Mouse (Mus musculus): ENCODE data around the gene Dab1. TPM values are rescaled to one million over a fixed set of nuclear protein-coding genes. Genes with fewer than 3 reads are reported as not detected.

The Dab1 gene
- polyA plus RNA-seq, 1 experiment from 2014 or later: 3.0 TPM

DNA sequence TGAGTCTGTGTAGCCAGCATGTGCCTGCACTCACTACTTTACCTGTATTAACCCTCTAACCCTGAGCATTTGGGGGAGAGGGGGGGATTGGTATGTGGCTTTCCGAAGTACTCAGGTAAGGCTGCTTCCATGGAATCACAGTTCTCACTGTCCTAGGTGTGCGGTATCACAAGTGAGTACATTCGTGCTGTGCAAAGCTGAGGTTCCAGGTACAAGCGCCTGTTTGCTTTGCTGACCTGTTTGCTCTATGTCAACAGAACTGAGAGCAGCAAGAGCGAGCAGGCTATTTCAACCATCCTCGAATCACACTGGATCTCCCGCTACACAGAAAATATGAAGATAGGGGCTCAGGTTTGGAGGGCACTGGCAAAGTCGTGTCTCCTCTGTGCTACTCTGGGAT, 1146.9 kb downstream of the Dab1 start, which contains the start of gene C8b:
Gene C8b (plus strand): TSS at position 253 of the 400 bp plus-strand sequence.
- 68% methylated on average over 8 of the region's 8 CpGs for WGBS
- no peaks in the 10 kb centered on the region for H3K36me3 ChIP-seq (ENCODE audit: control insufficient read depth, insufficient read depth, low read length)
- no peak within 1 kb of the TSS for H3K4me2 ChIP-seq (ENCODE audit: low read depth, low read length)
- no peak within 1 kb of the TSS for H3K9ac ChIP-seq (ENCODE audit: low read length)
- no peak within 1 kb of the TSS for H3K27ac ChIP-seq (ENCODE audit: low read length)
- no peaks in the 10 kb centered on the region for H3K4me1 ChIP-seq (replicated peaks; ENCODE audit: control insufficient read depth, insufficient read depth, low read length)
- ATAC-seq (ENCODE audit: low read depth): no peak
- H3K4me3 ChIP-seq (ENCODE audit: low read length): no peak within 1 kb of the TSS
- no peaks in the 10 kb centered on the region for H3K9me3 ChIP-seq (ENCODE audit: control insufficient read depth, low read length)
- H3K27me3 ChIP-seq (ENCODE audit: control insufficient read depth, insufficient read depth, low read depth, low read length): no peaks in the 10 kb centered on the region

DNA sequence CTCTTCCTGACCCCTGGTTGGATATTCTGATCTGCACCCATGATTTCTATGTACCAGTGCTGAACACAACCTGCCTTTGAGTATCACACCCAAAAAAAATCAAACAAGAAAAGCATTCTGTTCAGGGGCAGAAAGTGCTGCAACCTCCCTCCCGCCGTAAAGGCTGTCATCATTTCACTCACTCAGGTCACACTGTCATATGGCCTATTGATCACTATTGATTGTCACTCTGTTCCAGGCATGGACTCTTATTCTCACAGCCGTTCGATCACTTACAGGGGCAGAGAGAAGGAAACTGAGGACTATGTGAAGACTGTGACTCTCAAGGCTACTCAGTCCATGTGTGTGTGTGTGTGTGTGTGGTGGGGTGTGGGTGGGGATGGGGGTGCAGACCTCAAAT, 1149.0 kb downstream of the Dab1 start:
- no peaks in the 10 kb centered on the region for H3K36me3 ChIP-seq (ENCODE audit: control insufficient read depth, insufficient read depth, low read length)
- no peak overlapping the region for H3K9ac ChIP-seq (ENCODE audit: low read length)
- H3K4me1 ChIP-seq (replicated peaks; ENCODE audit: control insufficient read depth, insufficient read depth, low read length): no peaks in the 10 kb centered on the region
- no peak overlapping the region for H3K27ac ChIP-seq (ENCODE audit: low read length)
- H3K27me3 ChIP-seq (ENCODE audit: control insufficient read depth, insufficient read depth, low read depth, low read length): no peaks in the 10 kb centered on the region
- H3K4me2 ChIP-seq (ENCODE audit: low read depth, low read length): no peak overlapping the region
- no peak for ATAC-seq (ENCODE audit: low read depth)
- H3K4me3 ChIP-seq (ENCODE audit: low read length): no peak overlapping the region
- 86% methylated on average over 4 of the region's 4 CpGs for WGBS
- no peaks in the 10 kb centered on the region for H3K9me3 ChIP-seq (ENCODE audit: control insufficient read depth, low read length)

DNA sequence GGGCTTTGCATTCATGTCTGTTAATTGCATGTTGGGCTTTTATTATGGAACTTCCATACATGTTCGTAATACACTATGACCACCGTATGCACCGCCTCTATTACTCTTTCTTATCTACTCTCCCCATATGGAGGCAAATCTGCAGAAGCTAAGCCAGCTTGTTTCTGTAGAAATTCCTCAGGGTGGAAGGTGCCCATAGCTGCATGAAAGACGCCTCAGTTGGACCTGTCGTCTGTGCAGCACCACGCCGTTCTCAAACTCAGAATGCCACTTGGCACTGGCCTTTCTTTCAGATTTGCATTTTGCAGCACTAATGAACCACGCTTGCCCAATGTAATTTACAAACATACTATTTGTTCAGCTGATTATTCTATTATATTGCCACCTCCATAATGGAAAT, 1150.4 kb downstream of the Dab1 start:
- H3K36me3 ChIP-seq (ENCODE audit: control insufficient read depth, insufficient read depth, low read length): no peaks in the 10 kb centered on the region
- no peaks in the 10 kb centered on the region for H3K4me1 ChIP-seq (replicated peaks; ENCODE audit: control insufficient read depth, insufficient read depth, low read length)
- H3K4me2 ChIP-seq (ENCODE audit: low read depth, low read length): no peak overlapping the region
- WGBS: 78% methylated on average over 8 of the region's 8 CpGs
- H3K27ac ChIP-seq (ENCODE audit: low read length): no peak overlapping the region
- H3K9me3 ChIP-seq (ENCODE audit: control insufficient read depth, low read length): no peaks in the 10 kb centered on the region
- no peak for ATAC-seq (ENCODE audit: low read depth)
- H3K27me3 ChIP-seq (ENCODE audit: control insufficient read depth, insufficient read depth, low read depth, low read length): no peaks in the 10 kb centered on the region
- H3K9ac ChIP-seq (ENCODE audit: low read length): no peak overlapping the region
- no peak overlapping the region for H3K4me3 ChIP-seq (ENCODE audit: low read length)

DNA sequence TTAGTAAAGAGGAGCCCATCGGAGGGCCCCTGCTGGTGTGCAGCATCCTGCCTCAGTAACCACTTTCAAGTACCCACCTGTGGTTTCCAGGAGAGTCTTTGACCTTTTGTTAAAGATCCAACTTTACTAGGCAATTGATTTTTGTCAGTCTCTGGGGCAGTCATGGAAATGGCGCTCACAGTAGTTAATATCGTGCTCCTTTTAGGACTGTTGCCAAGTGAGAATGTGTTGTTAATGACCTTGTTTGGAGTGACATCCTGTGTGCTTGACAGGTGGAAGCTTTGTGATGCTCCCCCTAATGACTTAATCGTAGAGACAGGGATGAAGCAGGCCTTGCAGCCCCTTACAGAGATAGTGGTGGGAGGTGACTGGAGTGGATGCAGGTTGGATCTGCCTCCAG, 1151.2 kb downstream of the Dab1 start:
- no peak overlapping the region for H3K27ac ChIP-seq (ENCODE audit: low read length)
- no peaks in the 10 kb centered on the region for H3K4me1 ChIP-seq (replicated peaks; ENCODE audit: control insufficient read depth, insufficient read depth, low read length)
- H3K27me3 ChIP-seq (ENCODE audit: control insufficient read depth, insufficient read depth, low read depth, low read length): no peaks in the 10 kb centered on the region
- no peak for ATAC-seq (ENCODE audit: low read depth)
- no peak overlapping the region for H3K4me2 ChIP-seq (ENCODE audit: low read depth, low read length)
- H3K9ac ChIP-seq (ENCODE audit: low read length): no peak overlapping the region
- H3K4me3 ChIP-seq (ENCODE audit: low read length): no peak overlapping the region
- H3K36me3 ChIP-seq (ENCODE audit: control insufficient read depth, insufficient read depth, low read length): no peaks in the 10 kb centered on the region
- H3K9me3 ChIP-seq (ENCODE audit: control insufficient read depth, low read length): no peaks in the 10 kb centered on the region
- 47% methylated on average over 4 of the region's 4 CpGs for WGBS

DNA sequence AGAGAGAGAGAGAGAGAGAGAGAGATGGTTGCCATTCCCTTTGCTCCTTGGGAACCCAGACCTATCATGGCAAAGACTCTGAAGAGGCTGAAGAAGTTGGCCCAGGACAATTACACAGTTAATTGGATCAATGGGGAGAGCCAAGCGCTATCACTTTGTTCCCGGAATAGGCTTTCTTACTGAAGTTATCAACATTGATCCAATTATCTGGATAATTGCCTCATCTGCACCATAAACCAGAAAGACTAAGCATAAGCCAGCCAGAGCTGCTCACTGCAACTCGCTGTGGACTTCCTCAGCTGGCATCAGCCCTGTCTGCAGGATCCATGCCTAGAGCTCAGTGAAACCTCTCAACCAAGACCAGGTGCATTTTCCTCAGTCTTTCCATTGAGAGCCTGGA, 1156.4 kb downstream of the Dab1 start:
- Histone ChIP-seq H3K36me3 (ENCODE audit: control insufficient read depth, insufficient read depth, low read length) (no peaks in the 10 kb centered on the region), H3K4me1 (replicated peaks; ENCODE audit: control insufficient read depth, insufficient read depth, low read length) (no peaks in the 10 kb centered on the region), H3K27ac (ENCODE audit: low read length) (no peak overlapping the region), H3K4me3 (ENCODE audit: low read length) (no peak overlapping the region), H3K27me3 (ENCODE audit: control insufficient read depth, insufficient read depth, low read depth, low read length) (no peaks in the 10 kb centered on the region), H3K9ac (ENCODE audit: low read length) (no peak overlapping the region), H3K4me2 (ENCODE audit: low read depth, low read length) (no peak overlapping the region), H3K9me3 (ENCODE audit: control insufficient read depth, low read length) (no peaks in the 10 kb centered on the region)
- 61% methylated on average over 3 of the region's 3 CpGs for WGBS
- ATAC-seq (ENCODE audit: low read depth): no peak

DNA sequence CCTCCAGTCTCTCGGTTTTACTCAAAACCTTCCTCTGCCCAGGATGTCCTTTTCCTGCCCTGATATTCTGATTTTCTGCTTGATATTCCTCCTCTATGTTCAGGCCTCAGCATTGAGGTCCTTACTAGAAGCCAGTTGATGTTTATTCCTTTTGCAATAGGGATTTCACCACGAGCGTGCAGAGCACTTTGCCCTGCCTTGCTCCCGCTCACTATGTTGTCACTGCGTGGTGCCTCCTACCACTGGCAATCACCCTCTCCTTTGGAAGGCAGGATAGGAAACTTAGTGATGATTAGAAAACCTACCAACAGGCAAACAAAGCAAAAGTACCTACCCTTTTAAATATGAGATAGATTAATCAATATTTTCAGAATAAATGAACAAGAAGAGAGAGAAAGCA, 1160.3 kb downstream of the Dab1 start:
- Histone ChIP-seq H3K4me2 (ENCODE audit: low read depth, low read length) (no peak overlapping the region), H3K4me1 (replicated peaks; ENCODE audit: control insufficient read depth, insufficient read depth, low read length) (no peaks in the 10 kb centered on the region), H3K4me3 (ENCODE audit: low read length) (no peak overlapping the region), H3K9ac (ENCODE audit: low read length) (no peak overlapping the region), H3K27ac (ENCODE audit: low read length) (no peak overlapping the region), H3K36me3 (ENCODE audit: control insufficient read depth, insufficient read depth, low read length) (no peaks in the 10 kb centered on the region), H3K9me3 (ENCODE audit: control insufficient read depth, low read length) (no peaks in the 10 kb centered on the region), H3K27me3 (ENCODE audit: control insufficient read depth, insufficient read depth, low read depth, low read length) (no peaks in the 10 kb centered on the region)
- 84% methylated on average over 5 of the region's 5 CpGs for WGBS
- no peak for ATAC-seq (ENCODE audit: low read depth)

DNA sequence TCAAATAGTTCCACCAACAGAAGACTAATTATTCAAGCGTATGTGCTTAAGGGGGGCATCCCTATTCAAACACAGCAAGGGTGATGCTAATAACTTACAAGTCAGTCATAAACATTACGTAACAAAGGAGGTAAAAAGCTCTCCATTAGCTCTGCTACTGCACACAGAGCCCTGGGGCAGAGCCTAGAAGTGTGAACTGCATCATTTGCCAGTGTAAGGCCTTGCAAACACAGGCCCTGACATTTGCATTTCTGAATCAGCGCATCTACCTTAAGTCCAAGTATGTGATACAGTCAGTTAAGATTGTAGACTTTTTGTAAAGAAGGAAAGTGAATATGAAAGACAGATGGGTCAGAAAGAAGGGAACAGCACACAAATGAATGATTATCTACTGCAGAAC, 1162.3 kb downstream of the Dab1 start:
- Histone ChIP-seq H3K36me3 (ENCODE audit: control insufficient read depth, insufficient read depth, low read length) (no peaks in the 10 kb centered on the region), H3K27ac (ENCODE audit: low read length) (no peak overlapping the region), H3K4me1 (replicated peaks; ENCODE audit: control insufficient read depth, insufficient read depth, low read length) (no peaks in the 10 kb centered on the region), H3K9me3 (ENCODE audit: control insufficient read depth, low read length) (no peaks in the 10 kb centered on the region), H3K4me2 (ENCODE audit: low read depth, low read length) (no peak overlapping the region), H3K27me3 (ENCODE audit: control insufficient read depth, insufficient read depth, low read depth, low read length) (no peaks in the 10 kb centered on the region), H3K4me3 (ENCODE audit: low read length) (no peak overlapping the region), H3K9ac (ENCODE audit: low read length) (no peak overlapping the region)
- WGBS: 93% methylated on average over 3 of the region's 3 CpGs
- no peak for ATAC-seq (ENCODE audit: low read depth)

DNA sequence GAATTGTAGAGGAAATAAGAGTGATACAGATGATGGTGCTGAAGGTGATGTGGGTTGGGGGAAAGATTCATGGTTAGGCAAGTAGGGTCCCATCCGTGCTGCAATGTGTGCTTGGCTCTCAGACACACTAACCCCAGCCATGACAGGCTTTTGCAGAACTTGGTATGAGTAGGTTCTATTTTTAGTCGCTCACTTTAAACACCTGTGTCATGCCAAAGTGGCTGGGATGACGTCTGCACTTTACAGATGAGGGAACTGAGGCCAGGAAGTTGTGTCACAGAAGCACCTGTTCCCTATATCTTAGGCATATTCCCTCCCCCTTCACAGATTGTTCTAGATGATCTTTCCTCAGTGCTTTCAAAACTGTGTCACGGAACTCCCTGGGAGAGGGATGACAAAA, 1163.2 kb downstream of the Dab1 start:
- Histone ChIP-seq H3K9me3 (ENCODE audit: control insufficient read depth, low read length) (no peaks in the 10 kb centered on the region), H3K4me2 (ENCODE audit: low read depth, low read length) (no peak overlapping the region), H3K27ac (ENCODE audit: low read length) (no peak overlapping the region), H3K27me3 (ENCODE audit: control insufficient read depth, insufficient read depth, low read depth, low read length) (no peaks in the 10 kb centered on the region), H3K36me3 (ENCODE audit: control insufficient read depth, insufficient read depth, low read length) (no peaks in the 10 kb centered on the region), H3K9ac (ENCODE audit: low read length) (no peak overlapping the region), H3K4me1 (replicated peaks; ENCODE audit: control insufficient read depth, insufficient read depth, low read length) (no peaks in the 10 kb centered on the region), H3K4me3 (ENCODE audit: low read length) (no peak overlapping the region)
- 71% methylated on average over 4 of the region's 4 CpGs for WGBS
- no peak for ATAC-seq (ENCODE audit: low read depth)

DNA sequence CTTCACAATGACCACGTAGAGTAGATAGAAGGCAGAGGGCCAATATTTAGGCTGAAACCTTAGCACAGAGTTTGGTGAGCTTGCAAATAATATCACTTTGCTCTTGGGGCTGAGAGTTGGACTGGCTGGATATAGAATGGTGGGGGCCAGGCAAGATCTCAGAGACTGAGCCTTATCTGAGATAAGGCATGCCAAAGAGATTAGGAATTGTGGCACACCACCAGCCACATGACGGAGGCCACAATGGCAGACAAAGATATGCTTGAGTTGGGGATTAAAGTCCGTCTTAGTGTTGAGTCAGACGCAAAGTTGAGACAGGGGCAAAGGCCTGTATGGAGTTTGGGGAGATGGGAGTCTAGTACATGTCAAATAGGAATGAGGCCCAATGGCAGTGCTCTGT, 1173.0 kb downstream of the Dab1 start:
- no peak for ATAC-seq (ENCODE audit: low read depth)
- Histone ChIP-seq H3K27ac (ENCODE audit: low read length) (no peak overlapping the region), H3K4me2 (ENCODE audit: low read depth, low read length) (no peak overlapping the region), H3K9ac (ENCODE audit: low read length) (no peak overlapping the region), H3K36me3 (ENCODE audit: control insufficient read depth, insufficient read depth, low read length) (no peaks in the 10 kb centered on the region), H3K27me3 (ENCODE audit: control insufficient read depth, insufficient read depth, low read depth, low read length) (no peaks in the 10 kb centered on the region), H3K9me3 (ENCODE audit: control insufficient read depth, low read length) (no peaks in the 10 kb centered on the region), H3K4me3 (ENCODE audit: low read length) (no peak overlapping the region), H3K4me1 (replicated peaks; ENCODE audit: control insufficient read depth, insufficient read depth, low read length) (no peaks in the 10 kb centered on the region)
- WGBS: 81% methylated on average over 4 of the region's 4 CpGs
